Mouse (Mus musculus): Measurements from ENCODE around the gene Bglap2. TPM values are rescaled to one million over a fixed set of nuclear protein-coding genes. Genes with fewer than 3 reads are reported as not detected.
A peak's percentile ranks its signal among the peaks of the same experiment; 100 is the strongest.
"Not testable (repeated sequence)": the region's sequence is repeated elsewhere in the genome, so short reads cannot be mapped to it uniquely, and the experiment has no call there.

Bglap2 gene
- polyA plus RNA-seq (2012; rRNA removed): 2.1 TPM in 1 of 2 replicates, not detected in the other

DNA sequence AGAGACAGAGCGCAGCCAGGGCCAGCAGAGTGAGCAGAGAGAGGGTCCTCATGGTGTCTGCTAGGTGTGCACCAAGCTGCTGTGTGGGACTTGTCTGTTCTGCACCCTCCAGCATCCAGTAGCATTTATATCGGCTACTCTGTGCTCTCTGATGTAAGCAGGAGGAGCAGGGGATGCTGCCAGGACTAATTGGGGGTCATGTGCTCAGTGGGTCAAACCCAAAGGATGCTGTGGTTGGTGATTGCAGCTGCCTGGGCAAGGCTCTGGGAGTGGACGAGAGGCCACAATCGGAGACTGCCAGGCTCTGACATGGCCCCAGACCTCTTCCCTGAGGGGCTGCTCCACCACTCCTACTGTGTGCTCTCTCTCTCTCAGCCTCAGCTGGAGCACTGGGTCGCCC lies at the start of gene Bglap2:
Gene Bglap2, minus strand, starts transcription at position 101 of the 400 bp plus-strand sequence.
- not testable (repeated sequence) for H3K27me3 ChIP-seq (ENCODE audit: control insufficient read depth, insufficient read depth, low read length); H3K4me3 ChIP-seq (replicated peaks; ENCODE audit: insufficient read depth, low read depth, low read length); DNase-seq; H3K27ac ChIP-seq (ENCODE audit: insufficient read depth, low read length); H3K4me1 ChIP-seq (ENCODE audit: control insufficient read depth, insufficient read depth, low read length)
- 76% methylated on average over 5 of the region's 5 CpGs for WGBS

DNA sequence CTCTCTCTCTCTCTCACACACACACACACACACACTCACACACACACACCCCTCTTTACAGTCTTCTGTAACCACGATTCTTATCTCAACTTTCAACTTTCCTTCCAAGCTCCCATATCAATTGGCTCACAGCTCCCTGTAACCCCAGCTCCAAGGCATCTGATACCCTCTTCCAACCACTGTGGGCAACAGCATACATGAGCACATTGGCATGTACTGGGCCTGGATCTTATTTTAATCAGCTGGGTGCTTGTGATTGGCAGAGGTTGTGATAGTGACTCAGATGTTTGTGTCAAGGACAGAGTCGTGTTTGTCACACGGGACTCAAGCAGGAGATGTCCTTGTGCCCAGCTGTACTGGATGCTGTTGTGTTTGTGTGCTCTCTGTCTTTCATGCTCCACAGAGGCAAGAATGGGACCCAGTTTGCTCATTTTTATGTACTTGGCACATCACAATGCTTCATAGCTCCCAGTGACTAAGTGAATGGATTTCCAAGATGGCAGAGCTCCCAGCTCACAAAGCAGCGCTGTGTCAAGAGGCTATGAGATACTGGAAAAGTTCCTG lies 48.9 kb upstream of the Bglap2 start:
- peaks cover 2% of the 10 kb centered on the region; the same call in 1 of the 2 replicates for H3K4me1 ChIP-seq (ENCODE audit: control insufficient read depth, insufficient read depth, low read length)
- WGBS: 86% methylated on average over 4 of the region's 4 CpGs
- no peak for TF ChIP-seq POLR2A (IDR thresholded peaks at IDR 0.05; ENCODE audit: borderline replicate concordance, insufficient read depth, low read length)

DNA sequence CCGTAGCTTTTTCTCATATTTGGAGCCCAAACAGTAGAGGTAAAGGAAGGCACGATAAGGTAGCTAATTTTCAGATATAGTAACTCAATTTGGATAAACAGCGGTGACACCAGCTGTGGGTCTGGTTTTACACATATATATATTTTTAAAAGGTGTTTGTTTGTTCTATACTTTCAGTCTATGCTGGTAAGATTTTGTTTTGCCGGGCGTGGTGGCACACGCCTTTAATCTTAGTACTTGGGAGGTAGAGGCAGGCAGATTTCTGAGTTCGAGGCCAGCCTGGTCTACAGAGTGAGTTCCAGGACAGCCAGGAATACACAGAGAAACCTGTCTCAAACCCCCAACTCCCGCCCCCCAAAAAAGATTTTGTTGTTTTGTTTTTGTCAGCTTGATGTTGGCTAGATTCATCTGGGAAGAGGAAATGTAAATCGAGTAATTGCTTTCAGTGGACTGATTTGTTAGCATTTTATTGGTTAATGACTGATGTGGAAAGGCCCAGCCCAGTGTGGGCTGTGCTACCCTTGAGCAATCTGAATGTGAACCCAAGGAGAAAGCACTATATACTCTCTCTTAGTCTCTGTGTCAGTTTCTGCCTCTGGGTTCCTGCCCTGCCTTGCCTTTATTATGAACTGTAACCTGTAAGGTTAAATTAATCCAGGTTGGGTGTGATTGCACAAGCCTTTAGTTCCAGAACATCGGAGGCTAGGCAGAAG lies 47.4 kb upstream of the Bglap2 start:
- Histone ChIP-seq H3K27me3 (ENCODE audit: control insufficient read depth, insufficient read depth, low read length) (no peaks in the 10 kb centered on the region), H3K4me3 (replicated peaks; ENCODE audit: insufficient read depth, low read depth, low read length) (no peak overlapping the region), H3K27ac (ENCODE audit: insufficient read depth, low read length) (no peak overlapping the region), H3K4me1 (ENCODE audit: control insufficient read depth, insufficient read depth, low read length) (peaks cover 16% of the 10 kb centered on the region)
- DNase-seq: no peak
- WGBS: 90% methylated on average over 10 of the region's 10 CpGs
- TF ChIP-seq POLR2A (IDR thresholded peaks at IDR 0.05; ENCODE audit: borderline replicate concordance, insufficient read depth, low read length) (no peak), CTCF (IDR thresholded peaks at IDR 0.05; ENCODE audit: borderline replicate concordance, insufficient read depth, low read depth, low read length) (no peak)

More for the DNA sequence above, 48.9 kb upstream of the Bglap2 start:
- Histone ChIP-seq H3K27me3 (ENCODE audit: control insufficient read depth, insufficient read depth, low read length) (no peaks in the 10 kb centered on the region), H3K4me3 (replicated peaks; ENCODE audit: insufficient read depth, low read depth, low read length) (no peak overlapping the region), H3K27ac (ENCODE audit: insufficient read depth, low read length) (no peak overlapping the region)
- DNase-seq: no peak

DNA sequence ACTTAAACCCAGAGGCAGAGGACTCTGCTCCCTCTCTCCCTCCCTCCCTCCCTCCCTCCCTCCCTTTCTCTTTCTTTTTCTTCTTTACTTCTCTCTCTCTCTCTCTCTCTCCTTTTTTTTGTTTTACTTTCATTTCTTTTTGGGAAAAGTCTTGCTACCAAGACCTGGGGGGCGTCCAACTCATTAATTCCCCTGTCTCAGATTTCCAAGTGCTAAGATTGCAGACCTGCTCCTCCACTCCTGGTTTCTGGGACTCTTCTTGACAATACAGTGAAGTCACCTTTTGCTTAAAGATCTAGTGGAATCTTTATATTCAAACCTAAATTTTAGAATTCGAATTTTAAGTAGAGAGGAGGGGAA lies 46.8 kb upstream of the Bglap2 start:
- DNase-seq: no peak
- Histone ChIP-seq H3K4me1 (ENCODE audit: control insufficient read depth, insufficient read depth, low read length) (peaks cover 22% of the 10 kb centered on the region), H3K27me3 (ENCODE audit: control insufficient read depth, insufficient read depth, low read length) (no peaks in the 10 kb centered on the region), H3K27ac (ENCODE audit: insufficient read depth, low read length) (no peak overlapping the region), H3K4me3 (replicated peaks; ENCODE audit: insufficient read depth, low read depth, low read length) (peak overlapping the region; percentile 16)
- TF ChIP-seq POLR2A (IDR thresholded peaks at IDR 0.05; ENCODE audit: borderline replicate concordance, insufficient read depth, low read length) (no peak), CTCF (IDR thresholded peaks at IDR 0.05; ENCODE audit: borderline replicate concordance, insufficient read depth, low read depth, low read length) (no peak)
- WGBS: 6% methylated on average over 2 of the region's 2 CpGs

DNA sequence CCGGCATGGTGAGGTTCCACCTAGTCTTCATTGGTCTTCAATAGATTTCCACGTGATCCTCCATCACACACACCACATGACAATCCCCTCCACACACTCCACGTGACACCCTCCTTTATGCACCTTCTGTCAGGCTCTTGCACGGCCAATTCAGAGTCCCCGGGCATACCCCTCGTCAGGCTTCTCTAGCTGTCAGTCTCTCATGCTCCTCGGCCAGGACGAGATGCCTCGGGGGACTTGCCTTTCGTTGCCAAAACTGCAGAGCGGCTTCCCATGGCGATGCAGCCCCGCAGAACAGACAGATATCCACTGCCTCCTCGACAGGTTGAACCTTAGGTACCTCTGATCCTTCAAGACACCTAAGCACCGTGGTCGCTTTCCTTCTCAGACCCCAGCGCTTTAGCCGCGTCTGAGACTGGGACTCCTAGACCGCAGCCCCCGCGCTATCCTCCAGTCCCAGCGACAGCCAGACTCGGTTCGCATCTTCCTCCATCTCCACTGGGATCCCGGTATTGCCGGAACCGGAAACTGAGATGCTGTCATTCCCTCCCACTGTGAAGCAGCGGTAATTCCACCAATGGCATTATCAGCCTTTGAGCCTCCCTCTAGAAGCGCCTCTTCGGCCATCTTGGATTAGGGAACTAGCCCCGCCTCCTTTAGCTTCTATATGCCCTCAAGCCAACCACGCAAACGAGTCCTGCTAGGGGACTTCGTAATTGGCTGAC lies 46.3 kb upstream of the Bglap2 start, which contains the start of gene Slc25a44:
Gene Slc25a44, minus strand, starts transcription at position 535 of the 725 bp plus-strand sequence.
- no peaks in the 10 kb centered on the region for H3K27me3 ChIP-seq (ENCODE audit: control insufficient read depth, insufficient read depth, low read length)
- peaks cover 24% of the 10 kb centered on the region for H3K4me1 ChIP-seq (ENCODE audit: control insufficient read depth, insufficient read depth, low read length)
- DNase-seq: peak; percentile 95 to 98
- H3K27ac ChIP-seq (ENCODE audit: insufficient read depth, low read length): peak within 1 kb of the TSS; percentile 63
- peak within 1 kb of the TSS; percentile 90 for H3K4me3 ChIP-seq (replicated peaks; ENCODE audit: insufficient read depth, low read depth, low read length)
- TF ChIP-seq POLR2A (IDR thresholded peaks at IDR 0.05; ENCODE audit: borderline replicate concordance, insufficient read depth, low read length) (peak; percentile 98), CTCF (IDR thresholded peaks at IDR 0.05; ENCODE audit: borderline replicate concordance, insufficient read depth, low read depth, low read length) (no peak)
- WGBS: under 1% methylated on average over 35 of the region's 35 CpGs

DNA sequence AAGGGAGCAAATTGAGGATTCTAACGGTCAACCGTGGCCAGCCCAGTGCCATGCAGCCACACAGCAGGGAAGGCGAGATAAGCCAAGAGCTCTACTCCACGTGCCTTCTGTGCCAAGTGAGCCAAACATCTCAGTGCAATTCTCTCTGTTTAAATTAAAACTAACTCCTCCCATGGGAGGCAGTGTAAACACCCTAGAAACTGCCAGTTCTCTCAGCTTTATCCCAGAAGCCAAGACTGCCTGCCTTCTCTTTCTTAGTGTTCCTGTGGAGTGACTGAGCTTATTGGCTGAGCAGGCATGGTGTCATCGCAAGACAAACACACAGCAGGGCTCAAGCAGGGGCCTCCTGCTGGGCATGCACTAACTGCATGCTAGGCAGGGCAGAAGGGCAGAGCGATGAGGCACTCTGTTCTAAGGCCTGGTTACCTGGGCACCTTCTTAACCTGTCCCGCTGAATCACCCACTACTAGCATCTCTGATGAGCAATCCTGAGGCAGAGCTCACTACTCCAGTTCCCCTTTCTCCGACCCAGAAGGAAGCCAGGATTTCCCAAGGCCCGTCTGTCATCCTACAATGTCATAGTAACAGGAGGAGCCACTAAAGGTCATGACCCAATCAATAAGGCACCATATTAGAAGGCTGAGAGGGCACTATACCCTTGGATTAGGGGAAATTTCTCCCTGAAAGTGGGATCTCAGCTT lies 43.7 kb upstream of the Bglap2 start:
- no peaks in the 10 kb centered on the region for H3K27me3 ChIP-seq (ENCODE audit: control insufficient read depth, insufficient read depth, low read length)
- H3K4me3 ChIP-seq (replicated peaks; ENCODE audit: insufficient read depth, low read depth, low read length): peak overlapping the region; percentile 23
- peak overlapping the region; percentile 25 for H3K27ac ChIP-seq (ENCODE audit: insufficient read depth, low read length)
- H3K4me1 ChIP-seq (ENCODE audit: control insufficient read depth, insufficient read depth, low read length): peaks cover 40% of the 10 kb centered on the region
- TF ChIP-seq POLR2A (IDR thresholded peaks at IDR 0.05; ENCODE audit: borderline replicate concordance, insufficient read depth, low read length) (no peak), CTCF (IDR thresholded peaks at IDR 0.05; ENCODE audit: borderline replicate concordance, insufficient read depth, low read depth, low read length) (no peak)
- DNase-seq: peak; percentile 76 to 81
- 5% methylated on average over 9 of the region's 9 CpGs for WGBS

DNA sequence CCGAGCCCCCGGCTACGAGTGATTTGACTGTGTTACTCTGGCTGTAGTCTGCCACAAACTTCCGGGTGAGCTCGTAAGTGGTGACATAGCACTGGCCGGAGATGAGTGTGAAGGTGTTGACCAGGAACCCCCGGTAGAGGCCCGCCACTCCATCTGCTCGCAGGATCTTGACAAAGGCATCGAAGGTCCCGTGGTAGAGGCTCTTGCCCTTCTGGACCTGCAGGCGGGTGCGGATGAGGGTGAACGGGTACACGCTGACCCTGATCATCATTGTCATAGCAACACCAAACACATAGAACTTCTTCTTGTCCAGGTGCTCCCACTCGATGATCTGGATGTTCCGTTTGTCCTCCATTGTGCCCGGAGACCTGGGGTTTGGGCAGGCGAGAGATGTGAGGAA lies 42.3 kb upstream of the Bglap2 start:
- H3K4me1 ChIP-seq (ENCODE audit: control insufficient read depth, insufficient read depth, low read length): peaks cover 48% of the 10 kb centered on the region
- whole genome bisulfite sequencing: 90% methylated on average over 19 of the region's 19 CpGs
- no peak for TF ChIP-seq POLR2A (IDR thresholded peaks at IDR 0.05; ENCODE audit: borderline replicate concordance, insufficient read depth, low read length)
- no peak for TF ChIP-seq CTCF (IDR thresholded peaks at IDR 0.05; ENCODE audit: borderline replicate concordance, insufficient read depth, low read depth, low read length)

More for the DNA sequence above, 42.3 kb upstream of the Bglap2 start:
- H3K4me3 ChIP-seq (replicated peaks; ENCODE audit: insufficient read depth, low read depth, low read length): no peak overlapping the region
- DNase-seq: no peak
- no peak overlapping the region for H3K27ac ChIP-seq (ENCODE audit: insufficient read depth, low read length)
- no peaks in the 10 kb centered on the region for H3K27me3 ChIP-seq (ENCODE audit: control insufficient read depth, insufficient read depth, low read length)
